Mouse (Mus musculus) kidney, adult 2 months (tissue): ENCODE data around the gene Slf1. TPM values are rescaled to one million over a fixed set of nuclear protein-coding genes. Genes with fewer than 3 reads are reported as not detected.
"Not testable (repeated sequence)": the region's sequence is repeated elsewhere in the genome, so short reads cannot be mapped to it uniquely, and the experiment has no call there.

ENCODE experiments used
- DNase-seq: peaks from one replicate; pipeline ENCODE4 v3.0.0; 2021
- H3K27ac ChIP-seq: fragments of 200-500 bp; 2 replicates; pipeline ENCODE4 v1.5.1; 2012; ENCODE audit warnings: low read depth, low read length, control low read depth, inconsistent platforms; ENCODE audit not compliant: insufficient read depth
- H3K27me3 ChIP-seq: fragments of 200-500 bp; replicated peaks from 2 replicates; pipeline ENCODE4 v1.6.1; 2012; ENCODE audit warnings: mild to moderate bottlenecking, moderate library complexity, low read length, inconsistent platforms; ENCODE audit not compliant: control insufficient read depth, insufficient read depth
- H3K36me3 ChIP-seq: fragments of 200-500 bp; 2 replicates; pipeline ENCODE4 v1.6.1; 2012; ENCODE audit warnings: mild to moderate bottlenecking, moderate library complexity, low read length, inconsistent platforms; ENCODE audit not compliant: control insufficient read depth, insufficient read depth
- H3K4me1 ChIP-seq: fragments of 200-500 bp; 2 replicates; pipeline ENCODE4 v1.6.1; 2011; ENCODE audit warnings: low read length; ENCODE audit not compliant: control insufficient read depth, insufficient read depth
- H3K4me3 ChIP-seq: fragments of 200-500 bp; 2 replicates; pipeline ENCODE4 v1.5.1; 2011; ENCODE audit warnings: mild to moderate bottlenecking, low read depth, low read length, control low read depth; ENCODE audit not compliant: insufficient read depth
- CTCF ChIP-seq: fragments of 200-500 bp; conservative IDR thresholded peaks from 2 replicates; pipeline ENCODE4 v1.5.1; 2011; ENCODE audit warnings: low read depth, mild to moderate bottlenecking, control low read depth, low read length, moderate library complexity, mixed read lengths; ENCODE audit not compliant: insufficient read depth, insufficient read length
- POLR2A ChIP-seq: fragments of 200-500 bp; IDR thresholded peaks from one replicate; pipeline ENCODE4 v1.6.1; 2011; ENCODE audit warnings: low read depth, low read length, control low read depth
- WGBS: fragments of 180-500 bp; shearing (Covaris S2); methylation state at CpG from one replicate; pipeline ENCODE4 v1.1.7; 2018; 5-methylcytosine and 5-hydroxymethylcytosine counted together
- polyA plus RNA-seq: library from polyadenylated mRNA; depleted of rRNA; stranded (reverse); fragments of >200 nt; gene quantifications from 2 replicates; pipeline ENCODE4 v1.2.3, GENCODE M21; 2012

Slf1 gene
- polyA plus RNA-seq, 1 experiment: 3.4 TPM

- no peak overlapping the region for H3K4me3 ChIP-seq
- no peaks in the 10 kb centered on the region for H3K4me1 ChIP-seq
- no peak overlapping the region for H3K27ac ChIP-seq
- DNase-seq: no peak
- H3K27me3 ChIP-seq: no peaks in the 10 kb centered on the region
- H3K36me3 ChIP-seq: no peaks in the 10 kb centered on the region
- TF ChIP-seq CTCF: no peak
- TF ChIP-seq POLR2A: no peak
- WGBS: 98% methylated on average over 4 of the region's 4 CpGs
Measured at GRCm38 (mm10) chr13:77118695-77119094, 16.6 kb downstream of the Slf1 start.

GRCm38 (mm10) chr13:77107734-77108133 is 27.5 kb downstream of the Slf1 start:
- Histone ChIP-seq H3K36me3 (no peaks in the 10 kb centered on the region), H3K27ac (no peak overlapping the region), H3K27me3 (no peaks in the 10 kb centered on the region), H3K4me3 (no peak overlapping the region), H3K4me1 (no peaks in the 10 kb centered on the region)
- no peak for DNase-seq
- TF ChIP-seq CTCF (no peak), POLR2A (no peak)

- H3K4me3 ChIP-seq, H3K27me3 ChIP-seq, DNase-seq, H3K36me3 ChIP-seq, H3K4me1 ChIP-seq, H3K27ac ChIP-seq: not testable (repeated sequence)
- 92% methylated on average over 1 of the region's 1 CpGs for WGBS
Measured at GRCm38 (mm10) chr13:77092876-77093275, 42.4 kb downstream of the Slf1 start.

- Histone ChIP-seq H3K27me3 (no peaks in the 10 kb centered on the region), H3K4me3 (no peak overlapping the region), H3K27ac (no peak overlapping the region), H3K4me1 (no peaks in the 10 kb centered on the region), H3K36me3 (peaks cover 1% of the 10 kb centered on the region; the same call in 1 of the 2 replicates)
- no peak for DNase-seq
- no peak for TF ChIP-seq POLR2A
- TF ChIP-seq CTCF: no peak
Measured at GRCm38 (mm10) chr13:77072030-77072429, 63.2 kb downstream of the Slf1 start.

GRCm38 (mm10) chr13:77068847-77069246 is 66.4 kb downstream of the Slf1 start:
- 89% methylated on average over 1 of the region's 1 CpGs for WGBS
- TF ChIP-seq CTCF (no peak), POLR2A (no peak)

GRCm38 (mm10) chr13:77063221-77063620 is 72.1 kb downstream of the Slf1 start:
- H3K36me3 ChIP-seq: no peaks in the 10 kb centered on the region
- DNase-seq: no peak
- no peaks in the 10 kb centered on the region for H3K4me1 ChIP-seq
- H3K4me3 ChIP-seq: no peak overlapping the region
- no peak overlapping the region for H3K27ac ChIP-seq
- WGBS: 82% methylated on average over 1 of the region's 1 CpGs
- no peaks in the 10 kb centered on the region for H3K27me3 ChIP-seq
- no peak for TF ChIP-seq CTCF
- no peak for TF ChIP-seq POLR2A

More at GRCm38 (mm10) chr13:77068847-77069246, 66.4 kb downstream of the Slf1 start:
- no peak overlapping the region for H3K4me3 ChIP-seq
- H3K36me3 ChIP-seq: no peaks in the 10 kb centered on the region
- H3K27ac ChIP-seq: no peak overlapping the region
- H3K27me3 ChIP-seq: no peaks in the 10 kb centered on the region
- no peak for DNase-seq
- H3K4me1 ChIP-seq: no peaks in the 10 kb centered on the region

- TF ChIP-seq POLR2A (no peak), CTCF (no peak)
- 68% methylated on average over 3 of the region's 3 CpGs for WGBS
- Histone ChIP-seq H3K4me1 (no peaks in the 10 kb centered on the region), H3K4me3 (no peak overlapping the region), H3K27me3 (no peaks in the 10 kb centered on the region), H3K27ac (no peak overlapping the region), H3K36me3 (no peaks in the 10 kb centered on the region)
- no peak for DNase-seq
Measured at GRCm38 (mm10) chr13:77049736-77050135, 85.5 kb downstream of the Slf1 start.

GRCm38 (mm10) chr13:77048461-77048860 is 86.8 kb downstream of the Slf1 start:
- no peak for DNase-seq
- TF ChIP-seq CTCF: no peak
- no peak for TF ChIP-seq POLR2A
- H3K4me3 ChIP-seq: no peak overlapping the region
- 96% methylated on average over 1 of the region's 1 CpGs for WGBS
- H3K36me3 ChIP-seq: no peaks in the 10 kb centered on the region
- H3K27me3 ChIP-seq: no peaks in the 10 kb centered on the region
- H3K27ac ChIP-seq: no peak overlapping the region
- no peaks in the 10 kb centered on the region for H3K4me1 ChIP-seq
